Mouse (Mus musculus): Measurements from ENCODE around the gene Chmp5. TPM values are rescaled to one million over a fixed set of nuclear protein-coding genes. Genes with fewer than 3 reads are reported as not detected.
"Not testable (repeated sequence)": the region's sequence is repeated elsewhere in the genome, so short reads cannot be mapped to it uniquely, and the experiment has no call there.

Chmp5 gene
- polyA plus RNA-seq, 1 experiment from 2014 or later: 150 TPM

- Histone ChIP-seq H3K4me1 (no peaks in the 10 kb centered on the region), H3K4me2 (no peak overlapping the region), H3K36me3 (replicated peaks) (no peaks in the 10 kb centered on the region), H3K4me3 (no peak overlapping the region), H3K9me3 (no peaks in the 10 kb centered on the region), H3K27ac (no peak overlapping the region), H3K27me3 (replicated peaks) (no peaks in the 10 kb centered on the region), H3K9ac (no peak overlapping the region)
- ATAC-seq (replicated peaks): no peak
- WGBS: 75% methylated on average over 3 of the region's 3 CpGs
These were observed 26.9 kb upstream of the Chmp5 start for GRCm38 (mm10) chr4:40921288-40921687.

- H3K36me3 ChIP-seq (replicated peaks): no peaks in the 10 kb centered on the region
- H3K4me1 ChIP-seq: no peaks in the 10 kb centered on the region
- H3K4me2 ChIP-seq: no peak overlapping the region
- WGBS: 81% methylated on average over 6 of the region's 6 CpGs
- H3K9me3 ChIP-seq: no peaks in the 10 kb centered on the region
- H3K27me3 ChIP-seq (replicated peaks): no peaks in the 10 kb centered on the region
- no peak overlapping the region for H3K9ac ChIP-seq
- no peak overlapping the region for H3K27ac ChIP-seq
- no peak overlapping the region for H3K4me3 ChIP-seq
- ATAC-seq (replicated peaks): no peak
These were observed 25.0 kb upstream of the Chmp5 start for GRCm38 (mm10) chr4:40923087-40923651.

- no peak for ATAC-seq (replicated peaks)
- WGBS: 32% methylated on average over 3 of the region's 3 CpGs
These were observed 22.6 kb upstream of the Chmp5 start for GRCm38 (mm10) chr4:40925568-40925967.

GRCm38 (mm10) chr4:40929046-40929445, 19.2 kb upstream of the Chmp5 start:
- H3K4me1 ChIP-seq: no peaks in the 10 kb centered on the region
- 81% methylated on average over 7 of the region's 7 CpGs for WGBS
- no peaks in the 10 kb centered on the region for H3K9me3 ChIP-seq
- H3K9ac ChIP-seq: no peak overlapping the region
- peaks cover 4% of the 10 kb centered on the region; the same call in 1 of the 2 replicates for H3K36me3 ChIP-seq (replicated peaks)
- H3K4me3 ChIP-seq: no peak overlapping the region
- H3K4me2 ChIP-seq: no peak overlapping the region
- no peak for ATAC-seq (replicated peaks)
- H3K27ac ChIP-seq: no peak overlapping the region
- no peaks in the 10 kb centered on the region for H3K27me3 ChIP-seq (replicated peaks)

More at GRCm38 (mm10) chr4:40925568-40925967, 22.6 kb upstream of the Chmp5 start:
- no peak overlapping the region for H3K9ac ChIP-seq
- H3K27me3 ChIP-seq (replicated peaks): no peaks in the 10 kb centered on the region
- no peak overlapping the region for H3K4me2 ChIP-seq
- H3K9me3 ChIP-seq: no peaks in the 10 kb centered on the region
- H3K4me1 ChIP-seq: no peaks in the 10 kb centered on the region
- no peak overlapping the region for H3K4me3 ChIP-seq
- H3K27ac ChIP-seq: no peak overlapping the region
- no peaks in the 10 kb centered on the region for H3K36me3 ChIP-seq (replicated peaks)

GRCm38 (mm10) chr4:40933694-40934093, 14.5 kb upstream of the Chmp5 start:
- Histone ChIP-seq H3K9ac (no peak overlapping the region), H3K27me3 (replicated peaks) (no peaks in the 10 kb centered on the region), H3K4me1 (no peaks in the 10 kb centered on the region), H3K4me3 (no peak overlapping the region), H3K27ac (no peak overlapping the region), H3K4me2 (no peak overlapping the region), H3K9me3 (no peaks in the 10 kb centered on the region), H3K36me3 (replicated peaks) (peaks cover 35% of the 10 kb centered on the region)
- ATAC-seq (replicated peaks): no peak
- 93% methylated on average over 5 of the region's 5 CpGs for WGBS

- not testable (repeated sequence) for ATAC-seq (replicated peaks); H3K27me3 ChIP-seq (replicated peaks); H3K4me2 ChIP-seq; H3K9ac ChIP-seq; H3K4me1 ChIP-seq; H3K4me3 ChIP-seq; H3K27ac ChIP-seq; H3K9me3 ChIP-seq
- WGBS: 96% methylated on average over 3 of the region's 3 CpGs
- H3K36me3 ChIP-seq (replicated peaks): peaks cover 42% of the 10 kb centered on the region
These were observed 13.8 kb upstream of the Chmp5 start for GRCm38 (mm10) chr4:40934369-40934768.

- Histone ChIP-seq H3K27ac (no peak overlapping the region), H3K9me3 (no peaks in the 10 kb centered on the region), H3K4me2 (no peak overlapping the region), H3K36me3 (replicated peaks) (peaks cover 60% of the 10 kb centered on the region), H3K27me3 (replicated peaks) (no peaks in the 10 kb centered on the region), H3K4me1 (no peaks in the 10 kb centered on the region), H3K4me3 (no peak overlapping the region), H3K9ac (no peak overlapping the region)
- 83% methylated on average over 9 of the region's 9 CpGs for WGBS
- peak; percentile 82 for ATAC-seq (replicated peaks)
These were observed 11.9 kb upstream of the Chmp5 start for GRCm38 (mm10) chr4:40936175-40936839.

- WGBS: 95% methylated on average over 5 of the region's 5 CpGs
- no peak overlapping the region for H3K4me2 ChIP-seq
- no peaks in the 10 kb centered on the region for H3K4me1 ChIP-seq
- H3K9me3 ChIP-seq: no peaks in the 10 kb centered on the region
- no peak overlapping the region for H3K27ac ChIP-seq
- H3K4me3 ChIP-seq: no peak overlapping the region
- H3K27me3 ChIP-seq (replicated peaks): no peaks in the 10 kb centered on the region
- no peak overlapping the region for H3K9ac ChIP-seq
- peaks cover 77% of the 10 kb centered on the region for H3K36me3 ChIP-seq (replicated peaks)
- no peak for ATAC-seq (replicated peaks)
These were observed 9.4 kb upstream of the Chmp5 start for GRCm38 (mm10) chr4:40938793-40939192.

GRCm38 (mm10) chr4:40943651-40944050, 4.6 kb upstream of the Chmp5 start:
- 99% methylated on average over 5 of the region's 5 CpGs for WGBS
- peaks cover 17% of the 10 kb centered on the region for H3K4me1 ChIP-seq
- no peaks in the 10 kb centered on the region for H3K27me3 ChIP-seq (replicated peaks)
- no peak overlapping the region for H3K4me3 ChIP-seq
- no peaks in the 10 kb centered on the region for H3K9me3 ChIP-seq
- H3K9ac ChIP-seq: no peak overlapping the region
- ATAC-seq (replicated peaks): no peak
- H3K27ac ChIP-seq: no peak overlapping the region
- H3K36me3 ChIP-seq (replicated peaks): peaks cover 52% of the 10 kb centered on the region
- H3K4me2 ChIP-seq: no peak overlapping the region

- Histone ChIP-seq H3K4me1 (peaks cover 32% of the 10 kb centered on the region), H3K4me3 (peak overlapping the region; percentile 63), H3K4me2 (peak overlapping the region; percentile 77), H3K36me3 (replicated peaks) (peaks cover 29% of the 10 kb centered on the region), H3K9me3 (no peaks in the 10 kb centered on the region), H3K9ac (no peak overlapping the region), H3K27me3 (replicated peaks) (no peaks in the 10 kb centered on the region), H3K27ac (no peak overlapping the region)
- WGBS: 92% methylated on average over 7 of the region's 7 CpGs
- ATAC-seq (replicated peaks): no peak
These were observed 1.6 kb upstream of the Chmp5 start for GRCm38 (mm10) chr4:40946516-40947121.

- Histone ChIP-seq H3K27ac (peak overlapping the region; percentile 77), H3K36me3 (replicated peaks) (peaks cover 27% of the 10 kb centered on the region), H3K4me1 (peaks cover 32% of the 10 kb centered on the region), H3K27me3 (replicated peaks) (no peaks in the 10 kb centered on the region), H3K9me3 (no peaks in the 10 kb centered on the region), H3K4me2 (peak overlapping the region; percentile 77), H3K4me3 (peak overlapping the region; percentile 63), H3K9ac (peak overlapping the region; percentile 68)
- ATAC-seq (replicated peaks): no peak; the same call in 1 of the 2 replicates
- WGBS: under 1% methylated on average over 40 of the region's 40 CpGs
These were observed 545 bp upstream of the Chmp5 start for GRCm38 (mm10) chr4:40947565-40948159.

GRCm38 (mm10) chr4:40953521-40953920, 5.3 kb downstream of the Chmp5 start:
- peaks cover 14% of the 10 kb centered on the region for H3K4me1 ChIP-seq
- H3K27me3 ChIP-seq (replicated peaks): no peaks in the 10 kb centered on the region
- H3K4me2 ChIP-seq: no peak overlapping the region
- H3K4me3 ChIP-seq: no peak overlapping the region
- ATAC-seq (replicated peaks): no peak
- H3K9ac ChIP-seq: no peak overlapping the region
- H3K36me3 ChIP-seq (replicated peaks): peaks cover 51% of the 10 kb centered on the region
- 97% methylated on average over 1 of the region's 1 CpGs for WGBS
- H3K27ac ChIP-seq: no peak overlapping the region
- no peaks in the 10 kb centered on the region for H3K9me3 ChIP-seq
